Mouse (Mus musculus) embryonic facial prominence, embryonic 14.5 days (tissue): ENCODE results near the gene C2cd5. TPM values are rescaled to one million over a fixed set of nuclear protein-coding genes. Genes with fewer than 3 reads are reported as not detected.
"Not testable (repeated sequence)": the region's sequence is repeated elsewhere in the genome, so short reads cannot be mapped to it uniquely, and the experiment has no call there.

ENCODE experiments used
- ATAC-seq: fragments of 200-750 bp; cut with Nextera tagmentation; 2 replicates; pipeline ENCODE4 v1.8.0; 2017; ENCODE audit warnings: low read depth, moderate number of reproducible peaks, moderate TSS enrichment
- DNase-seq: peaks from one replicate; pipeline ENCODE4 v3.0.0-alpha.2; 2015; ENCODE audit warnings: low spot score
- H3K27ac ChIP-seq: fragments of 300-500 bp; sonication (generic); replicated peaks from 2 replicates; pipeline ENCODE4 v1.5.1; 2014; ENCODE audit warnings: low read depth, mild to moderate bottlenecking, low read length, moderate library complexity
- H3K27me3 ChIP-seq: fragments of 300-500 bp; sonication (generic); replicated peaks from 2 replicates; pipeline ENCODE4 v1.6.1; 2014; ENCODE audit warnings: low read length; ENCODE audit not compliant: control insufficient read depth, insufficient read depth
- H3K36me3 ChIP-seq: fragments of 300-500 bp; sonication (generic); 2 replicates; pipeline ENCODE4 v1.6.1; 2014; ENCODE audit warnings: low read length, mixed read lengths; ENCODE audit not compliant: control insufficient read depth, insufficient read depth
- H3K4me1 ChIP-seq: fragments of 300-500 bp; sonication (generic); 2 replicates; pipeline ENCODE4 v1.6.1; 2014; ENCODE audit warnings: antibody characterized with exemption, low read length; ENCODE audit not compliant: control insufficient read depth, insufficient read depth
- H3K4me2 ChIP-seq: fragments of 300-500 bp; sonication (generic); 2 replicates; pipeline ENCODE4 v1.6.1; 2014; ENCODE audit warnings: low read depth, mild to moderate bottlenecking, low read length, moderate library complexity, mixed read lengths
- H3K4me3 ChIP-seq: fragments of 300-500 bp; sonication (generic); 2 replicates; pipeline ENCODE4 v1.5.1; 2014; ENCODE audit warnings: low read depth, mild to moderate bottlenecking, low read length
- H3K9ac ChIP-seq: fragments of 300-500 bp; sonication (generic); 2 replicates; pipeline ENCODE4 v1.6.1; 2014; ENCODE audit warnings: low read depth, mild to moderate bottlenecking, low read length, moderate library complexity, mixed read lengths
- H3K9me3 ChIP-seq: fragments of 300-500 bp; sonication (generic); 2 replicates; pipeline ENCODE4 v1.6.1; 2016; ENCODE audit warnings: low read length; ENCODE audit not compliant: control insufficient read depth
- WGBS: fragments of 180-500 bp; shearing (Covaris S2); extraction: QIAGEN DNeasy Blood & Tissue Kit; methylation state at CpG from one replicate; pipeline ENCODE4 v1.1.7; 2014; 5-methylcytosine and 5-hydroxymethylcytosine counted together
- polyA plus RNA-seq: library from polyadenylated mRNA; unstranded; fragments of >200 nt; fragmentation: Nextera tagmentation; extraction: Ambion mirVana; gene quantifications from 2 replicates; pipeline ENCODE4 v1.2.1, GENCODE M21; 2014

The C2cd5 gene
- polyA plus RNA-seq, 1 experiment from 2014 or later = 19.1 TPM

GRCm38 (mm10) chr6:143141624-143142592 is 42.0 kb upstream of the C2cd5 start:
- not testable (repeated sequence) for H3K27ac ChIP-seq, H3K4me3 ChIP-seq, H3K9me3 ChIP-seq, H3K27me3 ChIP-seq, DNase-seq, H3K36me3 ChIP-seq, ATAC-seq, H3K9ac ChIP-seq, H3K4me2 ChIP-seq
- WGBS = 75% methylated on average over 10 of the region's 10 CpGs
- peaks cover 11% of the 10 kb centered on the region for H3K4me1 ChIP-seq

GRCm38 (mm10) chr6:143140884-143141283 is 40.9 kb upstream of the C2cd5 start:
- no peak for DNase-seq
- ATAC-seq = no peak
- no peaks in the 10 kb centered on the region for H3K9me3 ChIP-seq
- no peak overlapping the region for H3K27ac ChIP-seq
- 86% methylated on average over 9 of the region's 9 CpGs for WGBS
- no peak overlapping the region for H3K9ac ChIP-seq
- H3K4me3 ChIP-seq = no peak overlapping the region
- H3K27me3 ChIP-seq = no peaks in the 10 kb centered on the region
- peaks cover 11% of the 10 kb centered on the region for H3K4me1 ChIP-seq
- H3K4me2 ChIP-seq = no peak overlapping the region
- H3K36me3 ChIP-seq = no peaks in the 10 kb centered on the region

GRCm38 (mm10) chr6:143139417-143139816 is 39.5 kb upstream of the C2cd5 start:
- no peak overlapping the region for H3K4me2 ChIP-seq
- peaks cover 9% of the 10 kb centered on the region for H3K4me1 ChIP-seq
- no peaks in the 10 kb centered on the region for H3K36me3 ChIP-seq
- no peaks in the 10 kb centered on the region for H3K27me3 ChIP-seq
- no peaks in the 10 kb centered on the region for H3K9me3 ChIP-seq
- H3K4me3 ChIP-seq = no peak overlapping the region
- no peak overlapping the region for H3K27ac ChIP-seq
- no peak for DNase-seq
- 84% methylated on average over 2 of the region's 2 CpGs for WGBS
- no peak overlapping the region for H3K9ac ChIP-seq
- no peak for ATAC-seq

GRCm38 (mm10) chr6:143137341-143137740 is 37.4 kb upstream of the C2cd5 start:
- DNase-seq = no peak
- 60% methylated on average over 5 of the region's 5 CpGs for WGBS

GRCm38 (mm10) chr6:143136688-143137087 is 36.7 kb upstream of the C2cd5 start:
- H3K9ac ChIP-seq = no peak overlapping the region
- no peak overlapping the region for H3K4me3 ChIP-seq
- H3K36me3 ChIP-seq = no peaks in the 10 kb centered on the region
- no peak for ATAC-seq
- WGBS = 99% methylated on average over 7 of the region's 7 CpGs
- peaks cover 4% of the 10 kb centered on the region; the same call in 1 of the 2 replicates for H3K4me1 ChIP-seq
- no peak overlapping the region for H3K27ac ChIP-seq
- no peaks in the 10 kb centered on the region for H3K27me3 ChIP-seq
- DNase-seq = no peak
- H3K4me2 ChIP-seq = no peak overlapping the region
- H3K9me3 ChIP-seq = no peaks in the 10 kb centered on the region

More at GRCm38 (mm10) chr6:143137341-143137740, 37.4 kb upstream of the C2cd5 start:
- no peaks in the 10 kb centered on the region for H3K9me3 ChIP-seq
- no peak overlapping the region for H3K9ac ChIP-seq
- no peak for ATAC-seq
- H3K4me3 ChIP-seq = no peak overlapping the region
- H3K27me3 ChIP-seq = no peaks in the 10 kb centered on the region
- H3K4me2 ChIP-seq = no peak overlapping the region
- H3K27ac ChIP-seq = no peak overlapping the region
- H3K4me1 ChIP-seq = peaks cover 2% of the 10 kb centered on the region; the same call in 1 of the 2 replicates
- no peaks in the 10 kb centered on the region for H3K36me3 ChIP-seq

GRCm38 (mm10) chr6:143135097-143135496 is 35.2 kb upstream of the C2cd5 start:
- DNase-seq (no peak), ATAC-seq (no peak)
- H3K27ac ChIP-seq = no peak overlapping the region
- no peak overlapping the region for H3K4me3 ChIP-seq
- H3K27me3 ChIP-seq = no peaks in the 10 kb centered on the region
- 87% methylated on average over 13 of the region's 13 CpGs for WGBS
- no peak overlapping the region for H3K9ac ChIP-seq
- peaks cover 4% of the 10 kb centered on the region; the same call in 1 of the 2 replicates for H3K4me1 ChIP-seq
- no peak overlapping the region for H3K4me2 ChIP-seq
- H3K9me3 ChIP-seq = peaks cover 10% of the 10 kb centered on the region; the same call in 1 of the 2 replicates
- no peaks in the 10 kb centered on the region for H3K36me3 ChIP-seq

GRCm38 (mm10) chr6:143133150-143133549 is 33.2 kb upstream of the C2cd5 start:
- Histone ChIP-seq H3K36me3 (no peaks in the 10 kb centered on the region), H3K4me2 (no peak overlapping the region)
- 90% methylated on average over 2 of the region's 2 CpGs for WGBS

GRCm38 (mm10) chr6:143131895-143132652 is 32.1 kb upstream of the C2cd5 start:
- Histone ChIP-seq H3K9ac (no peak overlapping the region), H3K4me2 (no peak overlapping the region), H3K27ac (no peak overlapping the region), H3K27me3 (no peaks in the 10 kb centered on the region), H3K36me3 (no peaks in the 10 kb centered on the region), H3K4me3 (no peak overlapping the region), H3K4me1 (peaks cover 4% of the 10 kb centered on the region; the same call in 1 of the 2 replicates), H3K9me3 (peaks cover 10% of the 10 kb centered on the region; the same call in 1 of the 2 replicates)
- 63% methylated on average over 6 of the region's 6 CpGs for WGBS
- ATAC-seq = no peak
- no peak for DNase-seq

More at GRCm38 (mm10) chr6:143133150-143133549, 33.2 kb upstream of the C2cd5 start:
- peaks cover 10% of the 10 kb centered on the region; the same call in 1 of the 2 replicates for H3K9me3 ChIP-seq
- H3K4me3 ChIP-seq = no peak overlapping the region
- DNase-seq (no peak), ATAC-seq (no peak)
- no peaks in the 10 kb centered on the region for H3K27me3 ChIP-seq
- H3K4me1 ChIP-seq = peaks cover 4% of the 10 kb centered on the region; the same call in 1 of the 2 replicates
- H3K27ac ChIP-seq = no peak overlapping the region
- H3K9ac ChIP-seq = no peak overlapping the region
